Mouse (Mus musculus): ENCODE measurements around the gene Ap5z1. TPM values are rescaled to one million over a fixed set of nuclear protein-coding genes. Genes with fewer than 3 reads are reported as not detected.

Ap5z1 gene
- total RNA-seq, 2 experiments from 2014 or later: 6.4 to 8.1 TPM

GRCm38 (mm10) chr5:142438380-142438938 is 25.3 kb upstream of the Ap5z1 start:
- intact Hi-C loops (cut with DNase I): no loop called here
- DNase-seq: no peak

GRCm38 (mm10) chr5:142439911-142440432 is 23.8 kb upstream of the Ap5z1 start:
- intact Hi-C loops (cut with DNase I): loop anchor here (10.0 kb wide), 3 partner anchors 225 to 1195 kb away; partner anchors contain the start of gene Sdk1
- no peak for DNase-seq

- intact Hi-C loops (cut with DNase I): loop anchor here (10.0 kb wide), 3 partner anchors 226 to 1196 kb away; partner anchors contain the start of gene Sdk1
Observed at GRCm38 (mm10) chr5:142440451-142441147, 23.1 kb upstream of the Ap5z1 start.

GRCm38 (mm10) chr5:142441332-142442044 is 22.3 kb upstream of the Ap5z1 start:
- intact Hi-C loops (cut with DNase I): loop anchor here (10.0 kb wide), 3 partner anchors 227 to 1197 kb away; partner anchors contain the start of gene Sdk1
- DNase-seq: no peak

More at GRCm38 (mm10) chr5:142440451-142441147, 23.1 kb upstream of the Ap5z1 start:
- peak; percentile 94 to 97 for DNase-seq

GRCm38 (mm10) chr5:142442045-142442440 is 21.7 kb upstream of the Ap5z1 start:
- intact Hi-C loops (cut with DNase I): loop anchor here (10.0 kb wide), 3 partner anchors 227 to 1197 kb away; partner anchors contain the start of gene Sdk1
- DNase-seq: no peak

GRCm38 (mm10) chr5:142443514-142443913 is 20.2 kb upstream of the Ap5z1 start:
- DNase-seq: no peak
- intact Hi-C loops (cut with DNase I): loop anchor here (10.0 kb wide), 3 partner anchors 229 to 1199 kb away; partner anchors contain the start of gene Sdk1

- DNase-seq: no peak
Observed at GRCm38 (mm10) chr5:142443994-142444393, 19.8 kb upstream of the Ap5z1 start.

GRCm38 (mm10) chr5:142444791-142445531 is 18.8 kb upstream of the Ap5z1 start:
- intact Hi-C loops (cut with DNase I): loop anchor here (5.0 to 10.0 kb wide), 4 partner anchors 230 to 1598 kb away; partner anchors contain the start of gene Sdk1
- DNase-seq: peak; percentile 63 to 64

More at GRCm38 (mm10) chr5:142443994-142444393, 19.8 kb upstream of the Ap5z1 start:
- intact Hi-C loops (cut with DNase I): loop anchor here (10.0 kb wide), 3 partner anchors 229 to 1199 kb away; partner anchors contain the start of gene Sdk1

- intact Hi-C loops (cut with DNase I): loop anchor here (5.0 to 10.0 kb wide), 4 partner anchors 231 to 1598 kb away; partner anchors contain the start of gene Sdk1
- DNase-seq: no peak
Observed at GRCm38 (mm10) chr5:142445709-142446108, 18.0 kb upstream of the Ap5z1 start.

GRCm38 (mm10) chr5:142448076-142448475 is 15.7 kb upstream of the Ap5z1 start:
- DNase-seq: peak; percentile 91 to 95
- intact Hi-C loops (cut with DNase I): loop anchor here (1.0 to 10.0 kb wide), 7 partner anchors 47 to 1601 kb away; partner anchors contain the start of genes Foxk1 and Sdk1

- no peak for DNase-seq
- intact Hi-C loops (cut with DNase I): loop anchor here (1.0 to 10.0 kb wide), 7 partner anchors 48 to 1601 kb away; partner anchors contain the start of genes Foxk1 and Sdk1
Observed at GRCm38 (mm10) chr5:142448623-142449022, 15.1 kb upstream of the Ap5z1 start.

- intact Hi-C loops (cut with DNase I): no loop called here
- DNase-seq: no peak
Observed at GRCm38 (mm10) chr5:142450846-142451245, 12.9 kb upstream of the Ap5z1 start.

GRCm38 (mm10) chr5:142451759-142452158 is 12.0 kb upstream of the Ap5z1 start:
- intact Hi-C loops (cut with DNase I): no loop called here
- no peak for DNase-seq

- intact Hi-C loops (cut with DNase I): no loop called here
- DNase-seq: no peak
Observed at GRCm38 (mm10) chr5:142453742-142454141, 10.0 kb upstream of the Ap5z1 start.

GRCm38 (mm10) chr5:142456318-142456717 is 7.4 kb upstream of the Ap5z1 start:
- DNase-seq: no peak
- intact Hi-C loops (cut with DNase I): no loop called here

- DNase-seq: peak in 1 of 2 experiments; percentile 41
- intact Hi-C loops (cut with DNase I): no loop called here
Observed at GRCm38 (mm10) chr5:142457345-142457744, 6.4 kb upstream of the Ap5z1 start.

GRCm38 (mm10) chr5:142458791-142459557 is 4.8 kb upstream of the Ap5z1 start:
- intact Hi-C loops (cut with DNase I): no loop called here
- no peak for DNase-seq

- intact Hi-C loops (cut with DNase I): no loop called here
- DNase-seq: no peak
Observed at GRCm38 (mm10) chr5:142459834-142460233, 3.9 kb upstream of the Ap5z1 start.

Data from heart, postnatal 10 days (tissue).